Mouse (Mus musculus) small intestine, adult 2 months (tissue): ENCODE data around the gene Eif2b1.

ENCODE experiments used
- CTCF ChIP-seq: fragments of 200-500 bp; IDR thresholded peaks from 2 replicates; pipeline ENCODE4 v1.5.1; 2012; ENCODE audit warnings: low read depth, mild to moderate bottlenecking, control low read depth, inconsistent platforms, low read length, moderate library complexity, mixed read lengths; ENCODE audit not compliant: insufficient replicate concordance, insufficient read length; ENCODE audit errors: extremely low read depth
- POLR2A ChIP-seq: fragments of 200-500 bp; IDR thresholded peaks from 2 replicates; pipeline ENCODE4 v1.6.1; 2012; ENCODE audit warnings: low read depth, mild to moderate bottlenecking, control low read depth, inconsistent platforms, low read length, moderate library complexity

DNA sequence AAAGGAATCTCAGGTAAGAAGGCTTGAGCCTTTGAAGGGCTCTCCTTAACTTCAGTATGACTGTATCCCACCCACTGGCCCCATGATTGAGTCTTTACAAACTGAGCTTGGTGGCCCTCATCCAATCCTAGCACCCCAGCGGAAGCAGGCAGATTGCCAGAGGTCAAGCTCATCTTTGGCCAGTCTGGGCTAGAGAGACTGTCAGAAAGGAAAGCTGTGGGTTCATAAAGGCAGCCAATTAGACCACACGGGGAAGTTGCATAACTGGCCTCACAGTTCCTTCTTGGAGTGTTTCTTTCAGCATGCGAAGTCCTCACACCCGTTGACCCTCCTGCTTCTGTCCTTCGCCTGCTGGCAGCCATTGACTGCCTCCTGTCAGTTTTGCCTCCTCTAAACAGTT, 3.6 kb upstream of the Eif2b1 start:
- no peak for TF ChIP-seq CTCF
- no peak for TF ChIP-seq POLR2A
